ENCODE assay signal across 8 mouse cellular contexts in the genomic region with DNA sequence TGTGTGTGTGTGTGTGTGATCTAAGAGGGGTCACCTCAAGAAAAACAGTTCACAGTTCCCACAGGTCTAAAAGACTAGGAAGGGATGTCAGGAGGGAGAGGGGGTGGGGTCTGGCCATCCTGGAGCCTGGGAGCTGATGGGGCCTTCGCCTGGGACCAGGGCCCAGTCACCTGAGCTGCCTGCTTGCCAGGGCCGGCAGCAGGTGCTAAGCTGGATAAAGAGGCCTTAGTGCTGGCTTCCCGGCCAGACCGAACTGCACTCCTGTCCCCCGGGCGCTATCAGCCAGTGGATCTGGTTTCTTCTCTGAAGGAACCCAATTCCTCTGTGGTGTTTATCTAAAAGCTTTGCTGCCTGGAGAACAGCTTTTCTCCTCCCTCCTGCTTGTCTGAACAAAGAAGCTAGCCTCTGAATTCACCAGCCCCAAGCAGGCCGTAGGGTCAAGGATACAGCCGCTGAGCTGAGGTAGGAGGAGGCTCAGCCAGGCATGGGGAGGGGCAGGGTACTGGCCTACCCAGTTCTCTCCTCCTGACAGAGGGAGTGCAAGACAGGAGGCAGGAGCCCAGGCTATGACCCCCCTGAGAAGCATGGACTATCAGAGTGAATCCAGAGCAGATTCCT. TPM values are rescaled to one million over a fixed set of nuclear protein-coding genes. Genes with fewer than 3 reads are reported as not detected.
DNase-seq lines count a peak whose midpoint lies in the region; ATAC-seq and TF ChIP-seq lines count a peak whose summit lies in the region.

No protein-coding gene starts in this region.

- 24% methylated on average over 8 of the region's 8 CpGs for WGBS in embryonic facial prominence, embryonic 10.5 days
- WGBS in hindbrain, embryonic 15.5 days = 34% methylated on average over 8 of the region's 8 CpGs
- 30% methylated on average over 8 of the region's 8 CpGs for WGBS in neural tube, embryonic 15.5 days
- 69% methylated on average over 8 of the region's 8 CpGs for WGBS in lung, adult 2 months

- TF ChIP-seq CTCF in lung, adult 2 months (IDR thresholded peaks at IDR 0.05; ENCODE audit: insufficient read depth, low read length) = no peak

- ATAC-seq in hindbrain, embryonic 15.5 days (ENCODE audit: low FRiP score, low read depth) = no peak
- ATAC-seq in neural tube, embryonic 15.5 days (ENCODE audit: low FRiP score) = no peak

- H3K4me3 ChIP-seq in embryonic facial prominence, embryonic 10.5 days = no peak overlapping the region
- H3K4me3 ChIP-seq in hindbrain, embryonic 15.5 days = no peak overlapping the region
- H3K4me3 ChIP-seq in neural tube, embryonic 15.5 days (replicated peaks) = no peak overlapping the region
- H3K4me3 ChIP-seq in lung, adult 2 months (replicated peaks; ENCODE audit: extremely low read depth, low read depth, low read length) = no peak overlapping the region

- no peak overlapping the region for H3K9ac ChIP-seq in hindbrain, embryonic 15.5 days
- no peak overlapping the region for H3K9ac ChIP-seq in neural tube, embryonic 15.5 days (replicated peaks)

- DNase-seq in kidney, adult 11 months = peak; percentile 36
- no peak for DNase-seq in kidney, postnatal 10 days
- DNase-seq in embryonic facial prominence, embryonic 10.5 days (ENCODE audit: low spot score) = peak; percentile 64
- no peak for DNase-seq in layer of hippocampus, postnatal 36 days
- no peak for DNase-seq in lung, adult 2 months
- DNase-seq in right cerebral cortex, adult 18-20 months = no peak

- H3K27me3 ChIP-seq in embryonic facial prominence, embryonic 10.5 days (replicated peaks; ENCODE audit: low read depth, poor library complexity, severe bottlenecking) = no peaks in the 10 kb centered on the region
- H3K27me3 ChIP-seq in hindbrain, embryonic 15.5 days = no peaks in the 10 kb centered on the region
- no peaks in the 10 kb centered on the region for H3K27me3 ChIP-seq in neural tube, embryonic 15.5 days (replicated peaks)

- H3K36me3 ChIP-seq in embryonic facial prominence, embryonic 10.5 days (replicated peaks) = 0 out of 2 replicates have a peak, but pooled peaks cover 10% of the 10 kb centered on the region
- no peaks in the 10 kb centered on the region for H3K36me3 ChIP-seq in hindbrain, embryonic 15.5 days
- H3K36me3 ChIP-seq in neural tube, embryonic 15.5 days = 0 out of 2 replicates have a peak, but pooled peaks cover 5% of the 10 kb centered on the region

- TF ChIP-seq POLR2A in lung, adult 2 months (IDR thresholded peaks at IDR 0.05; ENCODE audit: borderline replicate concordance, extremely low read depth, low read depth, low read length) = no peak

- no peak overlapping the region for H3K4me2 ChIP-seq in hindbrain, embryonic 15.5 days
- no peak overlapping the region for H3K4me2 ChIP-seq in neural tube, embryonic 15.5 days

- H3K27ac ChIP-seq in embryonic facial prominence, embryonic 10.5 days (replicated peaks) = peak overlapping the region; percentile 76
- H3K27ac ChIP-seq in hindbrain, embryonic 15.5 days (replicated peaks) = peak overlapping the region; percentile 14; the same call in 1 of the 2 replicates
- peak overlapping the region; percentile 48; the same call in 1 of the 2 replicates for H3K27ac ChIP-seq in neural tube, embryonic 15.5 days (replicated peaks)

- H3K4me1 ChIP-seq in embryonic facial prominence, embryonic 10.5 days = peaks cover 63% of the 10 kb centered on the region
- peaks cover 23% of the 10 kb centered on the region for H3K4me1 ChIP-seq in hindbrain, embryonic 15.5 days (replicated peaks)
- H3K4me1 ChIP-seq in neural tube, embryonic 15.5 days = peaks cover 44% of the 10 kb centered on the region
- H3K4me1 ChIP-seq in lung, adult 2 months (ENCODE audit: control insufficient read depth, insufficient read depth, low read length) = no peaks in the 10 kb centered on the region

- H3K9me3 ChIP-seq in embryonic facial prominence, embryonic 10.5 days = no peaks in the 10 kb centered on the region
- H3K9me3 ChIP-seq in hindbrain, embryonic 15.5 days = no peaks in the 10 kb centered on the region
- no peaks in the 10 kb centered on the region for H3K9me3 ChIP-seq in neural tube, embryonic 15.5 days (replicated peaks)

RNA-seq across cellular contexts. Expression of a gene that starts 41.2 kb away (rescaled TPM):
- 1.4 and 2.3 TPM in 2 replicates for polyA plus RNA-seq in embryonic facial prominence, embryonic 10.5 days (2016; fragmentation: Nextera tagmentation; extraction: Ambion mirVana)
- polyA plus RNA-seq in hindbrain, embryonic 15.5 days (2015; fragmentation: Nextera tagmentation; extraction: Ambion mirVana) = 5.0 and 7.3 TPM in 2 replicates
- polyA plus RNA-seq in neural tube, embryonic 15.5 days (2015; fragmentation: Nextera tagmentation; extraction: Ambion mirVana) = 1.7 and 2.2 TPM in 2 replicates
- total RNA-seq in layer of hippocampus, postnatal 36 days (2021) = 1 to 10 TPM; 1.9 to 3.9 TPM
- polyA plus RNA-seq in lung, adult 2 months (2012; rRNA removed) = 0.80 and 0.89 TPM in 2 replicates

RNA-seq across cellular contexts. Expression of a gene that starts 43.4 kb away (rescaled TPM):
- polyA plus RNA-seq in embryonic facial prominence, embryonic 10.5 days (2016; fragmentation: Nextera tagmentation; extraction: Ambion mirVana) = 21.4 TPM in 2 replicates
- polyA plus RNA-seq in hindbrain, embryonic 15.5 days (2015; fragmentation: Nextera tagmentation; extraction: Ambion mirVana) = 43.8 and 49.3 TPM in 2 replicates
- polyA plus RNA-seq in neural tube, embryonic 15.5 days (2015; fragmentation: Nextera tagmentation; extraction: Ambion mirVana) = 41.2 and 45.7 TPM in 2 replicates
- total RNA-seq in layer of hippocampus, postnatal 36 days (2021) = 10 to 100 TPM; 19.1 to 19.9 TPM
- 26.5 and 27.2 TPM in 2 replicates for polyA plus RNA-seq in lung, adult 2 months (2012; rRNA removed)

RNA-seq across cellular contexts. Expression of a gene that starts 58.9 kb away (rescaled TPM):
- polyA plus RNA-seq in embryonic facial prominence, embryonic 10.5 days (2016; fragmentation: Nextera tagmentation; extraction: Ambion mirVana) = 769 and 805 TPM in 2 replicates
- 401 and 427 TPM in 2 replicates for polyA plus RNA-seq in hindbrain, embryonic 15.5 days (2015; fragmentation: Nextera tagmentation; extraction: Ambion mirVana)
- 412 and 499 TPM in 2 replicates for polyA plus RNA-seq in neural tube, embryonic 15.5 days (2015; fragmentation: Nextera tagmentation; extraction: Ambion mirVana)
- 100 to 1,000 TPM; 250 to 259 TPM for total RNA-seq in layer of hippocampus, postnatal 36 days (2021)
- 206 and 308 TPM in 2 replicates for polyA plus RNA-seq in lung, adult 2 months (2012; rRNA removed)

Comparison
In these comparisons a context has a peak if more than half of its experiments do, and no peak if none do; other contexts are left out.
1. DNase-seq: peak in kidney, adult 11 months (single experiment) and embryonic facial prominence, embryonic 10.5 days (single experiment); none in kidney, postnatal 10 days (single experiment), layer of hippocampus, postnatal 36 days (0 of 2), lung, adult 2 months (single experiment) and right cerebral cortex, adult 18-20 months (single experiment).
2. H3K27ac ChIP-seq: peak in every context shown above with its lines; median percentile 76 in embryonic facial prominence, embryonic 10.5 days; 48 in neural tube, embryonic 15.5 days; 14 in hindbrain, embryonic 15.5 days.